Mouse (Mus musculus) myocyte (in vitro differentiated cells): ENCODE measurements at regions not wholly inside any gene's neighbourhood (a gene's known extent, or its start where the extent isn't known, plus 50 kb on each side); places are given as distances from the start of the nearest gene placed in this dataset.

Source experiments
- MYOG ChIP-seq, 3 experiments: IDR thresholded peaks; one replicate each; pipeline ENCODE4 v1.6.1; 2011; ENCODE audit warnings: control low read depth in 2 of 3, low read depth in 2 of 3, mild to moderate bottlenecking in 2 of 3; ENCODE audit not compliant: insufficient read length in 2 of 3, control insufficient read depth in 1 of 3, insufficient read depth in 1 of 3
- POLR2A ChIP-seq: IDR thresholded peaks from one replicate; pipeline ENCODE4 v1.6.1; 2011; ENCODE audit warnings: low read depth, mild to moderate bottlenecking, control low read depth, moderate library complexity; ENCODE audit not compliant: insufficient read length

- no peak for TF ChIP-seq POLR2A
- TF ChIP-seq MYOG (IDR thresholded peaks at IDR 0.05; ENCODE audit: control insufficient read depth in 1 of 3, insufficient read depth in 1 of 3, insufficient read length in 2 of 3, low read depth in 2 of 3), result no peak
Measured at GRCm38 (mm10) chr12:32451226-32451625, 72.7 kb downstream of the Ccdc71l start.
